Comparison of ENCODE assay signal across 15 mouse cellular contexts in genomic region chr2:103992618-103993332, GRCm38 (mm10). TPM values are rescaled to one million over a fixed set of nuclear protein-coding genes. Genes with fewer than 3 reads are reported as not detected.
DNase-seq lines count a peak whose midpoint lies in the region; ATAC-seq and TF ChIP-seq lines count a peak whose summit lies in the region.
"Had no signal": no experiment of that assay in that cellular context is flagged by ENCODE, and none has a peak within 500 bp of the region (broad histone marks: within the 10 kb centered on the region; RNA-seq: fewer than 3 reads in every experiment).

No protein-coding gene starts in this region.

- peaks cover 8% of the 10 kb centered on the region for H3K4me1 ChIP-seq in forebrain, embryonic 13.5 days
- H3K4me1 ChIP-seq in forebrain, embryonic 12.5 days, result peaks cover 5% of the 10 kb centered on the region; the same call in 1 of the 2 replicates
- peaks cover 5% of the 10 kb centered on the region; the same call in 1 of the 2 replicates for H3K4me1 ChIP-seq in hindbrain, embryonic 14.5 days (replicated peaks; ENCODE audit: control insufficient read depth, insufficient read depth, low read length)
- peaks cover 14% of the 10 kb centered on the region for H3K4me1 ChIP-seq in midbrain, embryonic 15.5 days
- H3K4me1 ChIP-seq in kidney, adult 2 months (ENCODE audit: control insufficient read depth, insufficient read depth, low read length), result no peaks in the 10 kb centered on the region
- H3K4me1 ChIP-seq: heart, embryonic 10.5 days had no signal

- H3K36me3 ChIP-seq in forebrain, embryonic 13.5 days (ENCODE audit: poor library complexity, severe bottlenecking), result no peaks in the 10 kb centered on the region
- H3K36me3 ChIP-seq in forebrain, embryonic 12.5 days (replicated peaks), result no peaks in the 10 kb centered on the region
- H3K36me3 ChIP-seq in hindbrain, embryonic 14.5 days (replicated peaks; ENCODE audit: control insufficient read depth, insufficient read depth), result no peaks in the 10 kb centered on the region
- H3K36me3 ChIP-seq in midbrain, embryonic 15.5 days (replicated peaks), result no peaks in the 10 kb centered on the region
- no peaks in the 10 kb centered on the region for H3K36me3 ChIP-seq in kidney, adult 2 months (ENCODE audit: control insufficient read depth, insufficient read depth, low read length)
- H3K36me3 ChIP-seq: heart, embryonic 10.5 days had no signal

- H3K27ac ChIP-seq in forebrain, embryonic 13.5 days, result no peak overlapping the region
- no peak overlapping the region for H3K27ac ChIP-seq in forebrain, embryonic 12.5 days
- peak overlapping the region; percentile 74 for H3K27ac ChIP-seq in hindbrain, embryonic 14.5 days
- peak overlapping the region; percentile 77 for H3K27ac ChIP-seq in midbrain, embryonic 15.5 days
- H3K27ac ChIP-seq in kidney, adult 2 months (ENCODE audit: insufficient read depth, low read depth, low read length), result no peak overlapping the region
- H3K27ac ChIP-seq: heart, embryonic 10.5 days had no signal

- DNase-seq in ES-CJ7 (ENCODE audit: low read depth, low spot score), result peak; percentile 95
- DNase-seq in hindbrain, embryonic 14.5 days (ENCODE audit: low spot score), result no peak
- no peak for DNase-seq in kidney, adult 11 months
- no peak for DNase-seq in yolk sac, embryonic 10.5 days (ENCODE audit: low spot score)
- DNase-seq in kidney, adult 2 months, result no peak
- DNase-seq: adrenal gland, adult 8-10 months; heart, postnatal 4 days; kidney, adult 9 months; right cerebral cortex, postnatal 4 days had no signal

- ATAC-seq in forebrain, embryonic 13.5 days, result 0 out of 2 replicates have a peak, but pooled peaks have one; percentile 51
- ATAC-seq in forebrain, embryonic 12.5 days (ENCODE audit: low FRiP score), result no peak
- ATAC-seq in hindbrain, embryonic 14.5 days (ENCODE audit: low FRiP score), result no peak
- peak; percentile 85 for ATAC-seq in midbrain, embryonic 15.5 days (replicated peaks)
- ATAC-seq: Patski had no signal

- no peak for TF ChIP-seq POLR2A in kidney, adult 2 months (IDR thresholded peaks at IDR 0.05; ENCODE audit: low read depth, low read length)

- TF ChIP-seq CTCF in kidney, adult 2 months (conservative IDR thresholded peaks at IDR 0.05; ENCODE audit: insufficient read depth, insufficient read length, low read depth, low read length), result no peak

- WGBS in forebrain, embryonic 13.5 days, result 20% methylated on average over 17 of the region's 17 CpGs
- WGBS in forebrain, embryonic 12.5 days, result 22% methylated on average over 17 of the region's 17 CpGs
- 17% methylated on average over 17 of the region's 17 CpGs for WGBS in hindbrain, embryonic 14.5 days
- WGBS in midbrain, embryonic 15.5 days, result 13% methylated on average over 17 of the region's 17 CpGs
- WGBS in kidney, adult 2 months, result 44% methylated on average over 17 of the region's 17 CpGs

- peak overlapping the region; percentile 30 for H3K4me2 ChIP-seq in forebrain, embryonic 13.5 days
- H3K4me2 ChIP-seq in forebrain, embryonic 12.5 days, result no peak overlapping the region
- H3K4me2 ChIP-seq in hindbrain, embryonic 14.5 days (replicated peaks), result peak overlapping the region; percentile 37
- peak overlapping the region; percentile 36 for H3K4me2 ChIP-seq in midbrain, embryonic 15.5 days

- H3K9ac ChIP-seq in forebrain, embryonic 13.5 days, result peak overlapping the region; percentile 34
- H3K9ac ChIP-seq in forebrain, embryonic 12.5 days, result no peak overlapping the region
- H3K9ac ChIP-seq in hindbrain, embryonic 14.5 days, result peak overlapping the region; percentile 34
- peak overlapping the region; percentile 37 for H3K9ac ChIP-seq in midbrain, embryonic 15.5 days

- H3K27me3 ChIP-seq in forebrain, embryonic 13.5 days, result no peaks in the 10 kb centered on the region
- H3K27me3 ChIP-seq in forebrain, embryonic 12.5 days, result 0 out of 2 replicates have a peak, but pooled peaks cover 8% of the 10 kb centered on the region
- H3K27me3 ChIP-seq in hindbrain, embryonic 14.5 days (ENCODE audit: control insufficient read depth, insufficient read depth, low read length), result no peaks in the 10 kb centered on the region
- H3K27me3 ChIP-seq in midbrain, embryonic 15.5 days (replicated peaks), result no peaks in the 10 kb centered on the region
- no peaks in the 10 kb centered on the region; the same call in 1 of the 2 replicates for H3K27me3 ChIP-seq in kidney, adult 2 months (replicated peaks; ENCODE audit: control insufficient read depth, insufficient read depth, low read length)

- H3K4me3 ChIP-seq in forebrain, embryonic 13.5 days, result no peak overlapping the region
- no peak overlapping the region for H3K4me3 ChIP-seq in forebrain, embryonic 12.5 days (replicated peaks)
- no peak overlapping the region for H3K4me3 ChIP-seq in hindbrain, embryonic 14.5 days (replicated peaks; ENCODE audit: low read length)
- peak overlapping the region; percentile 11; the same call in 1 of the 2 replicates for H3K4me3 ChIP-seq in midbrain, embryonic 15.5 days
- no peak overlapping the region for H3K4me3 ChIP-seq in kidney, adult 2 months (ENCODE audit: insufficient read depth, low read depth, low read length)
- H3K4me3 ChIP-seq: heart, embryonic 10.5 days had no signal

- H3K9me3 ChIP-seq in forebrain, embryonic 13.5 days (replicated peaks), result no peaks in the 10 kb centered on the region
- H3K9me3 ChIP-seq in forebrain, embryonic 12.5 days, result no peaks in the 10 kb centered on the region
- H3K9me3 ChIP-seq in hindbrain, embryonic 14.5 days (ENCODE audit: control insufficient read depth, low read length), result no peaks in the 10 kb centered on the region
- no peaks in the 10 kb centered on the region for H3K9me3 ChIP-seq in midbrain, embryonic 15.5 days
- H3K9me3 ChIP-seq: heart, embryonic 10.5 days had no signal

RNA-seq across cellular contexts. Expression of gene Fbxo3, which starts 34.7 kb away (rescaled TPM):
- polyA plus RNA-seq in forebrain, embryonic 13.5 days (2015; fragmentation: Nextera tagmentation; extraction: Ambion mirVana), result 60.2 and 60.6 TPM in 2 replicates
- 56.3 and 62.9 TPM in 2 replicates for polyA plus RNA-seq in forebrain, embryonic 12.5 days (2016; fragmentation: Nextera tagmentation; extraction: Ambion mirVana)
- 68.3 and 76.8 TPM in 2 replicates for polyA plus RNA-seq in hindbrain, embryonic 14.5 days (2014; fragmentation: Nextera tagmentation; extraction: Ambion mirVana)
- 73.4 and 76.2 TPM in 2 replicates for polyA plus RNA-seq in midbrain, embryonic 15.5 days (2015; fragmentation: Nextera tagmentation; extraction: Ambion mirVana)
- polyA plus RNA-seq in kidney, adult 2 months (2012; rRNA removed), result 22.3 and 25.0 TPM in 2 replicates

RNA-seq across cellular contexts. Expression of gene Lmo2, which starts 35.0 kb away (rescaled TPM):
- 19.8 and 23.3 TPM in 2 replicates for polyA plus RNA-seq in forebrain, embryonic 13.5 days (2015; fragmentation: Nextera tagmentation; extraction: Ambion mirVana)
- polyA plus RNA-seq in forebrain, embryonic 12.5 days (2016; fragmentation: Nextera tagmentation; extraction: Ambion mirVana), result 29.1 and 39.5 TPM in 2 replicates
- 48.1 and 49.8 TPM in 2 replicates for polyA plus RNA-seq in hindbrain, embryonic 14.5 days (2014; fragmentation: Nextera tagmentation; extraction: Ambion mirVana)
- 32.0 and 33.6 TPM in 2 replicates for polyA plus RNA-seq in midbrain, embryonic 15.5 days (2015; fragmentation: Nextera tagmentation; extraction: Ambion mirVana)
- 18.5 and 20.8 TPM in 2 replicates for polyA plus RNA-seq in kidney, adult 2 months (2012; rRNA removed)
- polyA plus RNA-seq: C2C12 had no signal

RNA-seq across cellular contexts. Expression of gene 4931422A03Rik, which starts 35.4 kb away (rescaled TPM):
- polyA plus RNA-seq in forebrain, embryonic 13.5 days (2015; fragmentation: Nextera tagmentation; extraction: Ambion mirVana), result 1.7 and 1.8 TPM in 2 replicates
- 2.4 and 2.7 TPM in 2 replicates for polyA plus RNA-seq in forebrain, embryonic 12.5 days (2016; fragmentation: Nextera tagmentation; extraction: Ambion mirVana)
- 2.5 and 2.9 TPM in 2 replicates for polyA plus RNA-seq in hindbrain, embryonic 14.5 days (2014; fragmentation: Nextera tagmentation; extraction: Ambion mirVana)
- 3.7 and 3.8 TPM in 2 replicates for polyA plus RNA-seq in midbrain, embryonic 15.5 days (2015; fragmentation: Nextera tagmentation; extraction: Ambion mirVana)
- polyA plus RNA-seq in kidney, adult 2 months (2012; rRNA removed), result not detected in 2 replicates

Comparison
In these comparisons a context has a peak if more than half of its experiments do, and no peak if none do; other contexts are left out.
1. ATAC-seq: peak in forebrain, embryonic 13.5 days (single experiment) and midbrain, embryonic 15.5 days (single experiment); none in forebrain, embryonic 12.5 days (single experiment) and hindbrain, embryonic 14.5 days (single experiment).
2. H3K27ac ChIP-seq: peak in hindbrain, embryonic 14.5 days (single experiment) and midbrain, embryonic 15.5 days (single experiment); none in forebrain, embryonic 13.5 days (single experiment), forebrain, embryonic 12.5 days (single experiment) and kidney, adult 2 months (single experiment).